In genomic region chr6:138800836-138801740, GRCm38 (mm10) we compare ENCODE assay signal across 16 mouse cellular contexts.
DNase-seq lines count a peak whose midpoint lies in the region; ATAC-seq and TF ChIP-seq lines count a peak whose summit lies in the region.
"Had no signal": no experiment of that assay in that cellular context is flagged by ENCODE, and none has a peak within 500 bp of the region (broad histone marks: within the 10 kb centered on the region; RNA-seq: fewer than 3 reads in every experiment).

No protein-coding gene starts in this region.

- ATAC-seq in heart, embryonic 13.5 days (ENCODE audit: extremely low read depth, insufficient number of reproducible peaks, low FRiP score, low TSS enrichment) = no peak
- ATAC-seq in heart, embryonic 11.5 days (replicated peaks; ENCODE audit: insufficient number of reproducible peaks, low FRiP score, low TSS enrichment) = no peak
- ATAC-seq in forebrain, postnatal 0 days = peak; percentile 75
- ATAC-seq: midbrain, embryonic 15.5 days had no signal

- H3K9ac ChIP-seq in heart, embryonic 13.5 days = no peak overlapping the region
- no peak overlapping the region for H3K9ac ChIP-seq in heart, embryonic 11.5 days (ENCODE audit: low read depth, low read length)
- no peak overlapping the region for H3K9ac ChIP-seq in forebrain, postnatal 0 days
- H3K9ac ChIP-seq: liver, embryonic 15.5 days; midbrain, embryonic 15.5 days; neural tube, embryonic 12.5 days had no signal

- no peaks in the 10 kb centered on the region for H3K36me3 ChIP-seq in heart, embryonic 13.5 days
- H3K36me3 ChIP-seq in heart, embryonic 11.5 days (ENCODE audit: control insufficient read depth, insufficient read depth, low read length) = no peaks in the 10 kb centered on the region
- H3K36me3 ChIP-seq in forebrain, postnatal 0 days (ENCODE audit: insufficient read depth) = no peaks in the 10 kb centered on the region
- H3K36me3 ChIP-seq: limb, embryonic 10.5 days; liver, embryonic 15.5 days; midbrain, embryonic 15.5 days; neural tube, embryonic 12.5 days had no signal

- H3K27me3 ChIP-seq in heart, embryonic 13.5 days (replicated peaks) = no peaks in the 10 kb centered on the region
- no peaks in the 10 kb centered on the region for H3K27me3 ChIP-seq in heart, embryonic 11.5 days (ENCODE audit: control insufficient read depth, insufficient read depth, low read length)
- H3K27me3 ChIP-seq in forebrain, postnatal 0 days (ENCODE audit: insufficient read depth, low read length) = no peaks in the 10 kb centered on the region
- H3K27me3 ChIP-seq: liver, embryonic 15.5 days; midbrain, embryonic 15.5 days; neural tube, embryonic 12.5 days had no signal

- WGBS in heart, embryonic 13.5 days = 47% methylated on average over 8 of the region's 8 CpGs
- 58% methylated on average over 8 of the region's 8 CpGs for whole genome bisulfite sequencing in heart, embryonic 11.5 days (ENCODE audit: insufficient replicate concordance)
- 48% methylated on average over 8 of the region's 8 CpGs for WGBS in forebrain, postnatal 0 days

- H3K4me1 ChIP-seq in heart, embryonic 13.5 days = peaks cover 11% of the 10 kb centered on the region
- H3K4me1 ChIP-seq in heart, embryonic 11.5 days (ENCODE audit: control insufficient read depth, insufficient read depth, low read length) = no peaks in the 10 kb centered on the region
- H3K4me1 ChIP-seq in forebrain, postnatal 0 days (ENCODE audit: insufficient read depth) = no peaks in the 10 kb centered on the region
- H3K4me1 ChIP-seq: limb, embryonic 10.5 days; liver, embryonic 15.5 days; midbrain, embryonic 15.5 days; neural tube, embryonic 12.5 days had no signal

- DNase-seq in cerebellum, postnatal 14 days = peak; percentile 31 to 32
- DNase-seq in cerebellum, adult 9-11 months = no peak
- peak; percentile 62 for DNase-seq in forebrain, postnatal 0 days
- peak; percentile 16 to 18 for DNase-seq in right cerebral cortex, adult 2 months (ENCODE audit: low spot score in 2 of 2)
- DNase-seq in kidney, postnatal 14 days = no peak
- no peak for DNase-seq in spleen, postnatal 10 days (ENCODE audit: low spot score in 2 of 2)
- DNase-seq: adrenal gland, postnatal 36 days; cerebellum, adult 2 months; kidney, postnatal 36 days; lung, postnatal 36 days had no signal

- H3K27ac ChIP-seq in heart, embryonic 13.5 days (replicated peaks) = peak overlapping the region; percentile 37; the same call in 1 of the 2 replicates
- H3K27ac ChIP-seq in heart, embryonic 11.5 days (ENCODE audit: low read depth, low read length) = no peak overlapping the region
- H3K27ac ChIP-seq in forebrain, postnatal 0 days (ENCODE audit: low read depth, low read length) = peak overlapping the region; percentile 11; the same call in 1 of the 2 replicates
- H3K27ac ChIP-seq: limb, embryonic 10.5 days; liver, embryonic 15.5 days; midbrain, embryonic 15.5 days; neural tube, embryonic 12.5 days had no signal

- H3K9me3 ChIP-seq in heart, embryonic 13.5 days = no peaks in the 10 kb centered on the region
- no peaks in the 10 kb centered on the region for H3K9me3 ChIP-seq in heart, embryonic 11.5 days (replicated peaks; ENCODE audit: control insufficient read depth, low read length)
- no peaks in the 10 kb centered on the region for H3K9me3 ChIP-seq in forebrain, postnatal 0 days (ENCODE audit: low read length)
- H3K9me3 ChIP-seq: limb, embryonic 10.5 days; liver, embryonic 15.5 days; midbrain, embryonic 15.5 days; neural tube, embryonic 12.5 days had no signal

- H3K4me3 ChIP-seq in heart, embryonic 13.5 days = no peak overlapping the region
- no peak overlapping the region for H3K4me3 ChIP-seq in heart, embryonic 11.5 days (ENCODE audit: low read depth, low read length)
- no peak overlapping the region for H3K4me3 ChIP-seq in forebrain, postnatal 0 days (ENCODE audit: low read depth, low read length)
- H3K4me3 ChIP-seq: limb, embryonic 10.5 days; liver, embryonic 15.5 days; midbrain, embryonic 15.5 days; neural tube, embryonic 12.5 days had no signal

- TF ChIP-seq CTCF in forebrain, postnatal 0 days (IDR thresholded peaks at IDR 0.05; ENCODE audit: low read depth) = no peak

- H3K4me2 ChIP-seq in heart, embryonic 13.5 days = no peak overlapping the region
- no peak overlapping the region for H3K4me2 ChIP-seq in heart, embryonic 11.5 days
- no peak overlapping the region for H3K4me2 ChIP-seq in forebrain, postnatal 0 days (ENCODE audit: low read depth)
- H3K4me2 ChIP-seq: liver, embryonic 15.5 days; midbrain, embryonic 15.5 days; neural tube, embryonic 12.5 days had no signal

Comparison
In these comparisons a context has a peak if more than half of its experiments do, and no peak if none do; other contexts are left out.
1. DNase-seq: peak in cerebellum, postnatal 14 days (2 of 2), forebrain, postnatal 0 days (single experiment) and right cerebral cortex, adult 2 months (2 of 2); none in cerebellum, adult 9-11 months (single experiment), kidney, postnatal 14 days (single experiment) and spleen, postnatal 10 days (0 of 2).